Comparison of ENCODE assay signal across 8 mouse cellular contexts in the genomic region with DNA sequence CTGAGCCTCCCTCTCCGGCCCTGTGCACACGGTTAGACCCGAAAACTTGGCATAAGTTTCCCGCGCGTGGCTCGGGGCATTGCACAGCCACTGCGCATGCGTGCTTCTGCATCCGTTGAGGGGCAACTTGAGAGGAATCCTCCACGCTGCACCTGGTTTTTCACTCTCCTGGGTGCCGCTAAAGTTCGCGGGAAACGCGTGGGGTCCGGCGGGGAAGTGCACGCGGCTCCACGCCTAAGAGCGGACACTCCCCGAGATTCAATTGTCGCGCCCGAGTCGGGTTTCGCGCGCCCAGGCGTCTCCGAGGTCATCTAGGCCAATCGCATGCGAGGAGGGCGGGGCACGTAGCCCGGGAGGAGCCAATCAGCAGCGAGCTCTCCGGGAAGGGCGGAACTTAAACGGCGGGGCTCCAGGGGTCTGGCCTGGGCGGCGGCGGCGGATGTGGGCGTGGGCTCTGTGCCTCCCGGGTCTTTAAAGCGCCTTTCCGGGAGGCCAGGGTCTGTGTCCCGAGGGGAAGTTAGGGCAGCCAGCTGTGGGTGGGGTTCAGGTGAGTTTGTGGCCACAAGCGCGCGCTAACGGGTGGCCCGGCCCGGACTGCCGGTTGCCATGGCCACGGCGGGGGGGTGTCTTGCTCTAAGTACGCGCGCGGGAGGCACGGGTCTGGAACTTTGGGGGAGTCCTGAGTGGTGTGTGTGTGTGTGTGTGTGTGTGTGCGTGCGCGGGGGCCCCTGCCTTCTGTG. TPM values are rescaled to one million over a fixed set of nuclear protein-coding genes. Genes with fewer than 3 reads are reported as not detected.
DNase-seq lines count a peak whose midpoint lies in the region; ATAC-seq and TF ChIP-seq lines count a peak whose summit lies in the region.

No protein-coding gene starts in this region.

- under 1% methylated on average over 68 of the region's 68 CpGs for WGBS in hindbrain, embryonic 10.5 days
- WGBS in lung, embryonic 16.5 days, result under 1% methylated on average over 68 of the region's 68 CpGs
- WGBS in thymus, adult 2 months, result under 1% methylated on average over 66 of the region's 68 CpGs

- H3K4me1 ChIP-seq in hindbrain, embryonic 10.5 days (replicated peaks), result peaks cover 64% of the 10 kb centered on the region
- peaks cover 41% of the 10 kb centered on the region for H3K4me1 ChIP-seq in lung, embryonic 16.5 days (replicated peaks; ENCODE audit: control insufficient read depth, insufficient read depth, low read length)
- peaks cover 28% of the 10 kb centered on the region for H3K4me1 ChIP-seq in thymus, adult 2 months (replicated peaks; ENCODE audit: control insufficient read depth, insufficient read depth, low read length)

- H3K4me3 ChIP-seq in hindbrain, embryonic 10.5 days, result peak overlapping the region; percentile 96
- peak overlapping the region; percentile 90 for H3K4me3 ChIP-seq in lung, embryonic 16.5 days (ENCODE audit: low read length)
- peak overlapping the region; percentile 68 for H3K4me3 ChIP-seq in thymus, adult 2 months (ENCODE audit: control insufficient read depth, insufficient read depth, low read length)

- peak overlapping the region; percentile 97 for H3K27ac ChIP-seq in hindbrain, embryonic 10.5 days
- peak overlapping the region; percentile 91 for H3K27ac ChIP-seq in lung, embryonic 16.5 days (ENCODE audit: low read length)
- no peak overlapping the region for H3K27ac ChIP-seq in thymus, adult 2 months (ENCODE audit: control insufficient read depth, insufficient read depth, low read length)

- H3K4me2 ChIP-seq in lung, embryonic 16.5 days (ENCODE audit: low read depth, low read length), result peak overlapping the region; percentile 98

- peaks cover 43% of the 10 kb centered on the region for H3K36me3 ChIP-seq in hindbrain, embryonic 10.5 days
- peaks cover 6% of the 10 kb centered on the region for H3K36me3 ChIP-seq in lung, embryonic 16.5 days (ENCODE audit: control insufficient read depth, insufficient read depth, low read length)
- peaks cover 8% of the 10 kb centered on the region for H3K36me3 ChIP-seq in thymus, adult 2 months (ENCODE audit: control insufficient read depth, insufficient read depth, low read length)

- ATAC-seq in frontal cortex, adult (ENCODE audit: low TSS enrichment), result peak; percentile 95
- ATAC-seq in lung, embryonic 16.5 days (ENCODE audit: low read depth), result peak; percentile 92

- DNase-seq in Muller cell, postnatal 12 days (ENCODE audit: inconsistent ontology term), result peak; percentile 98
- DNase-seq in cerebellum, adult 9-10 months, result peak; percentile 91
- peak; percentile 97 for DNase-seq in hindbrain, embryonic 10.5 days (ENCODE audit: low spot score)
- DNase-seq in layer of hippocampus, adult 9-10 months (ENCODE audit: low spot score), result peak; percentile 70
- peak; percentile 89 for DNase-seq in ovary, adult 18-20 months (ENCODE audit: low spot score)
- peak; percentile 97 for DNase-seq in thymus, adult 2 months

- TF ChIP-seq CTCF in thymus, adult 2 months (IDR thresholded peaks at IDR 0.05; ENCODE audit: borderline replicate concordance, control insufficient read depth, extremely low read depth, insufficient read depth, low read length, poor library complexity), result peak; percentile 37; the same call in 1 of the 2 replicates

- no peaks in the 10 kb centered on the region for H3K27me3 ChIP-seq in hindbrain, embryonic 10.5 days (ENCODE audit: insufficient read depth, poor library complexity, severe bottlenecking)
- H3K27me3 ChIP-seq in lung, embryonic 16.5 days (ENCODE audit: control insufficient read depth, insufficient read depth, low read depth, low read length), result no peaks in the 10 kb centered on the region
- no peaks in the 10 kb centered on the region for H3K27me3 ChIP-seq in thymus, adult 2 months (ENCODE audit: control insufficient read depth, insufficient read depth, low read length)

- peak overlapping the region; percentile 82 for H3K9ac ChIP-seq in lung, embryonic 16.5 days (ENCODE audit: low read length)

- peak; percentile 29; the same call in 1 of the 2 replicates for TF ChIP-seq POLR2A in thymus, adult 2 months (IDR thresholded peaks at IDR 0.05; ENCODE audit: control insufficient read depth, extremely low read depth, insufficient read depth, low read length, poor library complexity)

- H3K9me3 ChIP-seq in hindbrain, embryonic 10.5 days, result no peaks in the 10 kb centered on the region
- H3K9me3 ChIP-seq in lung, embryonic 16.5 days (ENCODE audit: control insufficient read depth, low read length), result no peaks in the 10 kb centered on the region

RNA-seq across cellular contexts. Expression of a gene that starts 0.9 kb away (rescaled TPM):
- 196 and 300 TPM in 2 replicates for polyA plus RNA-seq in hindbrain, embryonic 10.5 days (2016; fragmentation: Nextera tagmentation; extraction: Ambion mirVana)
- polyA plus RNA-seq in lung, embryonic 16.5 days (2015; fragmentation: Nextera tagmentation; extraction: Ambion mirVana), result 124 and 130 TPM in 2 replicates
- 154 and 258 TPM in 2 replicates for polyA plus RNA-seq in thymus, adult 2 months (2012; rRNA removed)

RNA-seq across cellular contexts. Expression of a gene that starts 3.9 kb away (rescaled TPM):
- not detected in 2 replicates for polyA plus RNA-seq in hindbrain, embryonic 10.5 days (2016; fragmentation: Nextera tagmentation; extraction: Ambion mirVana)
- polyA plus RNA-seq in lung, embryonic 16.5 days (2015; fragmentation: Nextera tagmentation; extraction: Ambion mirVana), result not detected in 2 replicates
- not detected in 2 replicates for polyA plus RNA-seq in thymus, adult 2 months (2012; rRNA removed)

RNA-seq across cellular contexts. Expression of a gene that starts 11.3 kb away (rescaled TPM):
- 50.9 and 61.6 TPM in 2 replicates for polyA plus RNA-seq in hindbrain, embryonic 10.5 days (2016; fragmentation: Nextera tagmentation; extraction: Ambion mirVana)
- 87.5 and 90.2 TPM in 2 replicates for polyA plus RNA-seq in lung, embryonic 16.5 days (2015; fragmentation: Nextera tagmentation; extraction: Ambion mirVana)
- polyA plus RNA-seq in thymus, adult 2 months (2012; rRNA removed), result 29.3 and 33.0 TPM in 2 replicates

RNA-seq across cellular contexts. Expression of a gene that starts 21.8 kb away (rescaled TPM):
- polyA plus RNA-seq in hindbrain, embryonic 10.5 days (2016; fragmentation: Nextera tagmentation; extraction: Ambion mirVana), result 51.5 and 65.8 TPM in 2 replicates
- 26.6 and 28.4 TPM in 2 replicates for polyA plus RNA-seq in lung, embryonic 16.5 days (2015; fragmentation: Nextera tagmentation; extraction: Ambion mirVana)
- 94.1 and 117 TPM in 2 replicates for polyA plus RNA-seq in thymus, adult 2 months (2012; rRNA removed)

RNA-seq across cellular contexts. Expression of a gene that starts 27.4 kb away (rescaled TPM):
- 2.4 and 2.6 TPM in 2 replicates for polyA plus RNA-seq in hindbrain, embryonic 10.5 days (2016; fragmentation: Nextera tagmentation; extraction: Ambion mirVana)
- polyA plus RNA-seq in lung, embryonic 16.5 days (2015; fragmentation: Nextera tagmentation; extraction: Ambion mirVana), result 5.5 and 5.7 TPM in 2 replicates
- 21.6 and 23.1 TPM in 2 replicates for polyA plus RNA-seq in thymus, adult 2 months (2012; rRNA removed)
